Mouse (Mus musculus) spleen, postnatal 14 days (tissue): ENCODE results near the gene Tnfrsf18.

Experiments
- DNase-seq, 2 experiments: peaks; one replicate each; pipeline ENCODE4 v3.0.0; 2021 to 2022; ENCODE audit warnings: low spot score in 2 of 2

Gene Tnfrsf18

DNA sequence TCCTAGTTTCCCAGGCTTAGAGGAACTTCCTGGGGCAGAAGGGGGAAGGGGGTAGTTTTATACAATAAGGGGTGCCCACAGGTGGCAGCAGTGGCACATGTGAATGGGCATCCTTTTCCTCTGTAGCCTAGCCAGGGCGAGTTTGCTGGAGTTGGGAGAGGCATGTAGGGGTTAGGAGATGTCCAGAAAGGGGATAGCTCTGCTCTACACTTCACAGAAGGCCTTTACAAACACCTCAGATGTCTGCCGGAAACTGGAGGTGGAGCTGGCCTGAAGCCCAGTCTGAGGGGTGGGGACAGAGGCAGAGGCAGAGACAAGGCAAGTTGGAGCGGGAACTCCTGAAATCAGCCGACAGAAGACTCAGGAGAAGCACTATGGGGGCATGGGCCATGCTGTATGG lies at the start of gene Tnfrsf18:
Gene Tnfrsf18 (plus strand): TSS at position 152 of the 400 bp plus-strand sequence.
- peak in 1 of 2 experiments; percentile 37 for DNase-seq

- no peak for DNase-seq
Measured at GRCm38 (mm10) chr4:155981436-155982082, 44.4 kb upstream of the Tnfrsf18 start.

- DNase-seq: no peak
Measured at GRCm38 (mm10) chr4:155983788-155984187, 42.2 kb upstream of the Tnfrsf18 start.

DNA sequence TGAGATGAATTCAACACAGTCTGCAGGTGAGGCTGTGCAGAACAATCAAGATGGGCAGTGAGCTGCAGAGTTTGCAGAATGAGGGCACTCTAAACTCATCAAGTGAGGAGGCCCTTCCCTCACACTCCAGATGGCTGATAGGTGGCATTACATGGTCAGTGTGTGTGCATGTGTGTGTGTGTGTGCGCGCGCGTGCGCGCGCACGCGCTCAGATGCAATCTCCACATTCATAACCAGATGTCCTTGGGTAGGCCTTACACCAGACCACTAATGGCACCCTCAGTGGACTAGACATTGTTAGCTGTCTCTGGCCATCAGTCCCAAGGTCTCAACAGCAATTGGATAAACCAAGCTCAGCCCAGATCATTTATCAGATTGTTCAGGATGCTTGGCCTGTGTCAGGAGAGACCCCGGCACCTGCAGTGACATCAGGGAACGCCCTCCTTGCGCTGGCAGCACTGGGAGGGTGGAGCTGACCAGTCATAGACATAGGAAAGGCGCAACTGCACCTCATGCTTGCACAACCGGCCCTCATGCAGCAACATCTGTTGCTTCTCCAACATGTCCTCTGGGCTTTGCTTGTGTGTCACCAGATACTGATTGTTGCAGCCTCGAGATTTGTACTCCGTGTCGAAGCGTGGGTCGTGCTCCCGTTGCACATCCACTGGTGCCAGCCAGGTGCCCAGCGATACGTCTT lies 34.6 kb upstream of the Tnfrsf18 start:
- peak in 1 of 2 experiments; percentile 23 for DNase-seq

GRCm38 (mm10) chr4:155991908-155992230 lies 34.1 kb upstream of the Tnfrsf18 start:
- DNase-seq: no peak

GRCm38 (mm10) chr4:155992241-155992905 lies 33.6 kb upstream of the Tnfrsf18 start, which contains the start of the genes B3galt6 and Sdf4:
TSS of gene B3galt6 (minus strand) at chr4:155992649.
TSS of gene Sdf4 (plus strand) at chr4:155992872.
- DNase-seq: peak; percentile 69 to 82

DNA sequence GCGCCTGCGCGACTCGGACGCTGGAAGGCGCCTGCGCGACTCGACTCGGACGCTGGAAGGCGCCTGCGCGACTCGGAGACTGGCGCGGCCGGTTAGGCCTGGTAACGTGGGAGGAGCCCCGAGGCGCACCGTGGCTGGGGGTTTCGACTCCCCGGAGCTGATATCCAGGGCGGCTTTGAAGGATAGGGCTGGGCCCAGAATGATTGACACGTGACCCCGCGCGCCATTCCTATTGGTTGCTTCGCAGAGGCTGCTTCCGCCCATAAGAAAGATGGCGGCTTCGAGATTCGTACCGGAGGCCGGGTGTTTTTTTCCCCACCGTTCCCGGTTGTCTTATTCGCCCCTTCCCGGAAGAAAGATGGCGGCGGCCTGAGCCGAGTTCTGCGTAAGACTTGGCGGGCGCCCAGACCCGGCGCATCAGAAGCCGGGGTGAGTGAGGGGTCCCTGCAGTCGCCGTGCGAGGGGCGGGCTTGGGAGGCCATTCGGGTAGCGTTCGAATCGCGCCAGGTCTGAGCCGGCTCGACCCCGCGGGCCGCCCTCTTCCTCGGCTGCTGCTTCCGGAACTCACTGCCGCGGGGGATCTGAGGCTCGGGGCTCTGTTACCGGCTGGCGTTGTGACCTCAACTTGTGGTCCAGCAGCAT lies 32.9 kb upstream of the Tnfrsf18 start:
- DNase-seq: peak; percentile 92 to 96

GRCm38 (mm10) chr4:155993606-155994005 lies 32.4 kb upstream of the Tnfrsf18 start:
- DNase-seq: no peak

DNA sequence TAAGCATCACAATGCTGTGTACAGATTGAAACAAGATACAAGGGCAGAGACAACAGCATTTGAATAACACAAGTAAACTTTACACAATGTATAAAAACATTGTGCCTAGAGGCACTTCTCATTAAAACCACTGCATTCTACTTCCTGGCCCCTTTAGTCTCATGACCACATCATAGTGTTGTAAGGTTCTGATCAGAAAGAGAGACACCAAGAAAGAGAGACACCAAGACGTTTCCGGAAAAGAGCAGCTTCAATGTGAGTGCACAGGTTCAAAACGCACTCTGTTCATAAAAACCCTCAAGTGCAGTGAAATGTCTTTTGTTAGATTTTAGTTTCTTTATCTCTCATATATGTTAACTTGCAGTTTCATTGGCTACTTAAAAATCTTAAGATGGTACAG lies 21.9 kb upstream of the Tnfrsf18 start:
- DNase-seq: no peak

DNA sequence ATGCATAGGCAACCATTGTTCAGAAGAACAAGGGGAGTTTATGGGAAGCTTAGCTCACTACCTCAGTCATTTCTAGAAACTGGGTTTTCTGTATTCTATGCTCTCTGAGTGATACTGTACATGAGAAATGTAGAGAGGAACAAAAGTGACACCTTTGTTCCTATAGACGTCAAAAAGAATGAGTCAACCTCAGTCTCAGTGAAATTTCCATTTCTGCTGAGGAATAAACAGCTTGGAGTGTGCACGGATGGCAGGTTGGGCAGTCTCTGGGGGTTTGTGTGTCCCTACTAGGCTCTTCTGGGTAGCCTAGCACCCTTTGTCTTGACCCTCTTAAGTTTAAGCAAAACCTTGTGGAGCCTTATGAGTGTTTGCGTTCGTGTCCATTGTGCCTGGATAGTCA lies 17.6 kb upstream of the Tnfrsf18 start:
- DNase-seq: no peak

DNA sequence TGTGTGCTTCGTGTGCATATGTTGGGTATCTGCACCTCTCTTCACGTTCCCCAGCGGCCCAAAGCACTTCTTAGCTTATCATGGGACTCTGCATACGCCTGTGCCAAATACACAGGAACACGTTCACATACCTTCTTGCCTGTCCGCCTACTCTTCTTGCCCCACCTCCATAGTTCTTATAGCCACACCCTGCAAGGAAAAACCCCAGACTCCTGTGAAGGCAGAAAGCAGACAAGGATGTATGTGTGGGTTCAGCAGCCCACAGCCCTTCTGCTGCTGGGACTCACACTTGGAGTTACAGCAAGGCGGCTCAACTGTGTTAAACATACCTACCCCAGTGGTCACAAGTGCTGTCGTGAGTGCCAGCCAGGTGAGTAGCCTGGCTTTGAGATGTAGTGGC lies 12.3 kb upstream of the Tnfrsf18 start, which contains the start of gene Tnfrsf4:
Gene Tnfrsf4 (plus strand): TSS at position 207 of the 400 bp plus-strand sequence.
- no peak for DNase-seq

DNA sequence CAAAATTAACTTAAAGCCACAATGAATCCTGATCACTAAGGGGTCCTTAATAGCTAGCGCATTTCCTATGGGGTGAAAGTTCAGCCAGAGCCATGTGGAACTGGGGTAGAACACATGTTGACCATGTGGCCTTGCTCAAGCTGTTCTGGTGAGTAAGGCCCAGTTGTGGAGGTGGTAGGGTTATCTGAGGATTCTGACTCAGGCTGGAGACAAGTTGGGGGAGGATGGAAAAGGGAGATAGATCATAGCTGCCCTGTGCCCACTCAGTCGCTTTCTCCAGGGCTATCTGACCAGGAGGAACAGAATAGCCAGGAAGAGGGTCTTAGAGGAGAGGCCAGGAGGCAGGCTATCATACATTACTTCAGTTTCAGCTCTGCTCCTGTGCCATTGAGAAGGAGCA lies 11.5 kb upstream of the Tnfrsf18 start:
- DNase-seq: no peak

DNA sequence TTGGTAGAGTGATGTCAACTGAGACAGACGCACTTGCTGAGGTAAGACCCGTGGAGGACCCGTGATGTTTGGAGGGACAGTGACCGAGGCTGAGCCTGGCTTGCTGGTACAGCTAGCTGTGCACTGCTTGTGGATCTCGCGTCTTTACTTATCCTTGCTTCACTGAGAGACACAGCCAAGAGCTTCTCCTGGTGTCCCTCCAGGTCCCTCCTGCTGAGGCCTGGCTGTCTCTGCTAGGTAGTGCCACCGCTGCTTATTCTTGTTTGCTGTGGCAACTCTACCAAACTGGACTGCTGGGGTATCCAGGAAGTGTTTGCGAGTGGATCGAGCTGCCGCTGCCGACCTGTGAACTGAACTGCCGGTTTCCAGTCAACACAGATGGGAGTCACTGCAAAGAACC lies 6.2 kb upstream of the Tnfrsf18 start:
- DNase-seq: no peak

- DNase-seq: no peak
Measured at GRCm38 (mm10) chr4:156021381-156021780, 4.6 kb upstream of the Tnfrsf18 start.

DNA sequence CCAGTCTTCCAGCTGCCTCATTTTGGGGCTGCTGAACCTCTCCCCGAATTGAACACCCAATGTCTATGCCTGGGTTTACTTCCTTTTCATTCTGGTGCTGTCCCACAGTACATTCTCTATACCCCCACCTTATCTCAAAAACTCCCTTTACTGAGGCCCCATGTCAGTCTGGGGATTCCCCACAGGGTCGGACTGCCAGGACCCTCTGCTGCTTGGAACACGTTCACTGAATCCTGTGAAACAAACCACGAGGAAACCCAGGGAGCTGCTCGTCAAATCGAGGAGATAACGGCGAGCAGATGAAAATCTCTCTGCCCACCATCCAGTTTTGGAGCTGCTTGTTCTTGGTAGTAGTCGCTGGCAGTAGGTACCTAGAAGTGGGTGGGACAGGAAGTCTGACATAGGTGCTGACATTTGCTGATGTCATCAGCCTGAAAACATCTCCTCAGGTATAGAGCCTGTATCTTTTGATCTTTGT lies 4.0 kb upstream of the Tnfrsf18 start:
- DNase-seq: no peak

- no peak for DNase-seq
Measured at GRCm38 (mm10) chr4:156023520-156023919, 2.4 kb upstream of the Tnfrsf18 start.

DNA sequence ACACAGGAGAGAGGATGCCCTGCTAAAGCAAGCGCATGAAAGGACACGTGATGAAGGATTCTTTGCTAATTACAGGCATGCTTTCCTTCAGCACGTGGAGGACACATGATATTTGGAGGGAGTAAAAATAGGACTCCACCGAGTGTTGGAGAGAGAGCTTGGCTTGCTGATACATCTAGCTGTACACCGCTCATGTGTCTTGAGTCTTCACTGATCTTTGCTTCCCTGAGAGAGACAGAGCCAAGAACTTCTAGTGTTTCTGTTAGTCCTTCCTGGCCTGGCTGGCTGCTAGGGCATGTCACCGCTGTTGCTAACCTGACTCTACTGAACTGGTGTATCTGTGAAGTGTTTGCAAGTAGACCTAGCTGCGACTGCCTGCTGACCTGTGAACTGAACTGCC lies 1.8 kb upstream of the Tnfrsf18 start:
- no peak for DNase-seq

DNA sequence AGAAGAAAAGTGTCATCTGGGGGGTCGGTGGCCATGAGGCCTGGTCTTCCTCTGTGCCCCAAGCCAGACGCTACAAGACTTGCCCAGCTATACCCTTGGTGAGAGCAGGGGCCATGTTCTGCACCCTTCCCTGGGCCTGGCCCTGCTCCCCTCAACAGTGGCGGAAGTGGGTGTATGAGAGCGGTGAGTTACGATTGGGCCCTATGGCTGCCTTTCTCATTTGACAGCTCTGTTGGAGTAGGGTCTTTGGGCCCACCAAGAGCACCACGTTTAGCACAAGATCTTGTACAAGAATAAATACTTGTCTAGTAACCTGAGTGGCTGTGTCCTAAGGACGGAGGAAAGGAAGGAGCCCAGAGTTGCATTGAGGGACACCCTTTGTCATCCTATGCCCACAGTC lies 2.6 kb downstream of the Tnfrsf18 start:
- no peak for DNase-seq

DNA sequence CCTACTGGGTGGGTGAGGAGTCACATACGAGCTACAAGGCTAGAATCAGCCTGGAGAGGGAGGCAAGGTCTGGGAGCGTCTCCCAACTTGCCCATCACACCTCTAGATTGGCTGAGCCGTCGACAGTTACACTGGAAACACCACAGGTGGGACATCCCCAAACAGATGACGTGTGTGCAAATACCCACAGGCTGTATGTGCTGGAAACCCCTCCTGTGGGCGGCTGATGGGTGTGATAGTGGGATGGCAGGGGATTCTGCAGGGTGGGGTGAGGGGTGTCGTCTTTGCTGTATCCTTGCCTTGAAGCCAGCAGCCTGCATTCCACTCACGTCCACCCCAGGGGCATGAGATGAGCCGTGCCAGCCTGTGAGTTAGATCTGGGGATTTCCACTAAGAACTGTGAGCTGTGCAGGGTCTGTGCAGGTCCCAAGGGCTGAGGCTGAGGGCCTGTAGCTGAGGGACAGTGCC lies 4.7 kb downstream of the Tnfrsf18 start:
- DNase-seq: no peak

GRCm38 (mm10) chr4:156031255-156031592 lies 5.3 kb downstream of the Tnfrsf18 start:
- no peak for DNase-seq

- DNase-seq: peak in 1 of 2 experiments; percentile 31
Measured at GRCm38 (mm10) chr4:156031593-156032391, 5.8 kb downstream of the Tnfrsf18 start.
